ENCODE assay signal across 8 mouse cellular contexts in genomic region chr1:153129992-153130713, GRCm38 (mm10). TPM values are rescaled to one million over a fixed set of nuclear protein-coding genes. Genes with fewer than 3 reads are reported as not detected.
DNase-seq lines count a peak whose midpoint lies in the region; TF ChIP-seq lines count a peak whose summit lies in the region.
"Had no signal": no experiment of that assay in that cellular context is flagged by ENCODE, and none has a peak within 500 bp of the region (broad histone marks: within the 10 kb centered on the region; RNA-seq: fewer than 3 reads in every experiment).

No protein-coding gene starts in this region.

- DNase-seq in CH12.LX (ENCODE audit: extremely low read depth) (peak; percentile 72), adipocyte (ENCODE audit: low spot score) (peak; percentile 63)
- peak; percentile 68 to 77 for DNase-seq in heart, adult 9 months (ENCODE audit: low spot score in 2 of 2)
- peak; percentile 79 for DNase-seq in lung, postnatal 25 days (ENCODE audit: low spot score)
- DNase-seq in thymus, postnatal 0 days (ENCODE audit: low spot score): no peak
- DNase-seq in kidney, postnatal 36 days: no peak
- DNase-seq in kidney, postnatal 14 days: no peak

- no peak overlapping the region for H3K9ac ChIP-seq in CH12.LX (ENCODE audit: insufficient read depth, low read depth)

- no peaks in the 10 kb centered on the region for H3K9me3 ChIP-seq in CH12.LX (replicated peaks; ENCODE audit: low read length)

- dilution Hi-C loops in CH12.LX (cut with MboI; ENCODE audit: extremely low pct_ligation_motif_present, extremely low pct_unique_long_range_greater_than_20kb, low sequenced_read_pairs): no loop called here

- peaks cover 7 to 22% of the 10 kb centered on the region in 2 experiments for H3K4me1 ChIP-seq in CH12.LX (ENCODE audit: control insufficient read depth in 1 of 2, insufficient read depth in 2 of 2)

- no peak overlapping the region for H3K4me3 ChIP-seq in CH12.LX (replicated peaks in 1 of 3; ENCODE audit: low read depth in 2 of 3, low read length in 2 of 3, poor library complexity in 1 of 3)
- H3K4me3 ChIP-seq: erythroblast, embryonic 14.5 days had no signal

- TF ChIP-seq RAD21 in CH12.LX (IDR thresholded peaks at IDR 0.05; ENCODE audit: low read depth, low read length): no peak

- no peak for TF ChIP-seq CTCF in CH12.LX (conservative IDR thresholded peaks at IDR 0.05 in 1 of 2, IDR thresholded peaks at IDR 0.05 in 1 of 2; ENCODE audit: low read depth in 2 of 2, low read length in 2 of 2)

- H3K27ac ChIP-seq in CH12.LX (ENCODE audit: insufficient read depth, low read depth): no peak overlapping the region

- no peaks in the 10 kb centered on the region for H3K27me3 ChIP-seq in CH12.LX (replicated peaks)

- TF ChIP-seq POLR2A in CH12.LX (IDR thresholded peaks at IDR 0.05; ENCODE audit: low read depth, low read length): no peak

- no peaks in the 10 kb centered on the region for H3K79me2 ChIP-seq in CH12.LX (replicated peaks; ENCODE audit: control insufficient read depth, extremely low read depth, insufficient read depth, poor library complexity, severe bottlenecking)

- in situ Hi-C loops in CH12.LX (cut with MboI; ENCODE audit: low pct_ligation_motif_present, low pct_unique_long_range_greater_than_20kb, low sequenced_read_pairs): no loop called here

- H3K4me2 ChIP-seq in CH12.LX (ENCODE audit: insufficient read depth, low read depth, poor library complexity, severe bottlenecking): no peak overlapping the region

- peak; percentile 82 for TF ChIP-seq EP300 in CH12.LX (IDR thresholded peaks at IDR 0.05; ENCODE audit: low read length)

- H3K36me3 ChIP-seq in CH12.LX (replicated peaks in 1 of 2; ENCODE audit: control insufficient read depth in 1 of 2, insufficient read depth in 1 of 2, low read length in 1 of 2): no peaks in the 10 kb centered on the region

TF ChIP-seq in CH12.LX, 34 proteins besides CTCF, POLR2A, EP300 and RAD21:
- TF ChIP-seq GABPA (IDR thresholded peaks at IDR 0.05; ENCODE audit: insufficient replicate concordance, low read depth, low read length) (no peak), IRF4 (IDR thresholded peaks at IDR 0.05; ENCODE audit: low read depth, low read length) (peak; percentile 56; the same call in 1 of the 2 replicates), MAX (IDR thresholded peaks at IDR 0.05; ENCODE audit: low read length) (no peak), ZNF384 (IDR thresholded peaks at IDR 0.05; ENCODE audit: low read depth, low read length) (no peak), CHD1 (IDR thresholded peaks at IDR 0.05; ENCODE audit: low read depth, low read length) (no peak), ZMIZ1 (IDR thresholded peaks at IDR 0.05; ENCODE audit: low read depth, low read length) (no peak), JUN (IDR thresholded peaks at IDR 0.05; ENCODE audit: insufficient read depth, low read depth, low read length) (peak; percentile 76), JUND (conservative IDR thresholded peaks at IDR 0.05; ENCODE audit: low read depth, low read length) (peak; percentile 76), CHD2 (IDR thresholded peaks at IDR 0.05; ENCODE audit: low read length) (no peak), USF2 (conservative IDR thresholded peaks at IDR 0.05; ENCODE audit: low read depth, low read length) (no peak), ETS1 (conservative IDR thresholded peaks at IDR 0.05; ENCODE audit: low read depth, low read length) (peak; percentile 95), BHLHE40 (IDR thresholded peaks at IDR 0.05; ENCODE audit: low read depth, low read length) (peak; percentile 69), TBP (conservative IDR thresholded peaks at IDR 0.05; ENCODE audit: low read depth, low read length) (no peak), ZC3H11A (IDR thresholded peaks at IDR 0.05; ENCODE audit: low read depth, low read length) (no peak), ZKSCAN1 (IDR thresholded peaks at IDR 0.05; ENCODE audit: borderline replicate concordance, low read depth, low read length) (no peak), MXI1 (IDR thresholded peaks at IDR 0.05; ENCODE audit: low read depth, low read length) (no peak), MEF2A (IDR thresholded peaks at IDR 0.05; ENCODE audit: borderline replicate concordance, low read depth, low read length) (peak; percentile 96), SMC3 (IDR thresholded peaks at IDR 0.05; ENCODE audit: low read depth, low read length) (no peak), MAFK (IDR thresholded peaks at IDR 0.05; ENCODE audit: insufficient replicate concordance, low read length) (no peak), E2F4 (IDR thresholded peaks at IDR 0.05; ENCODE audit: insufficient replicate concordance, low read depth, low read length) (no peak), PAX5 (IDR thresholded peaks at IDR 0.05; ENCODE audit: low read length) (no peak), UBTF (IDR thresholded peaks at IDR 0.05; ENCODE audit: low read depth, low read length) (no peak), USF1 (IDR thresholded peaks at IDR 0.05; ENCODE audit: low read depth, low read length) (no peak), RCOR1 (conservative IDR thresholded peaks at IDR 0.05; ENCODE audit: low read depth, low read length) (no peak), MAZ (IDR thresholded peaks at IDR 0.05; ENCODE audit: low read depth, low read length) (no peak), NRF1 (IDR thresholded peaks at IDR 0.05; ENCODE audit: low read depth, low read length) (no peak), KAT2A (IDR thresholded peaks at IDR 0.05; ENCODE audit: insufficient replicate concordance, low read length) (no peak), MYC (IDR thresholded peaks at IDR 0.05; ENCODE audit: low read depth, low read length) (no peak), NELFE (IDR thresholded peaks at IDR 0.05; ENCODE audit: low read depth, low read length) (no peak), POLR2AphosphoS2 (IDR thresholded peaks at IDR 0.05; ENCODE audit: low read depth, low read length) (no peak), TCF12 (IDR thresholded peaks at IDR 0.05; ENCODE audit: low read depth, low read length) (no peak), HCFC1 (IDR thresholded peaks at IDR 0.05; ENCODE audit: low read depth, low read length) (no peak), SIN3A (IDR thresholded peaks at IDR 0.05; ENCODE audit: low read length) (no peak), ELF1 (IDR thresholded peaks at IDR 0.05; ENCODE audit: low read depth, low read length) (no peak)

RNA-seq across cellular contexts. Expression of gene Lamc2, which starts 56.1 kb away (rescaled TPM):
- total RNA-seq in CH12.LX (2012; rRNA removed): 0.08 and 0.25 TPM in 2 replicates
- 0.09 and 0.61 TPM in 2 replicates for total RNA-seq in CH12.LX (2014; rRNA removed)
- 1.0 and 2.0 TPM in 2 replicates for polyA plus RNA-seq in CH12.LX (2012; ENCODE audit: insufficient read length, low read depth)
- polyA plus RNA-seq in thymus, postnatal 0 days (2015; fragmentation: Nextera tagmentation; extraction: Ambion mirVana): 12.2 and 14.7 TPM in 2 replicates

Comparison
In these comparisons a context has a peak if more than half of its experiments do, and no peak if none do; other contexts are left out.
1. DNase-seq: peak in CH12.LX (single experiment), adipocyte (single experiment), heart, adult 9 months (2 of 2) and lung, postnatal 25 days (single experiment); none in thymus, postnatal 0 days (single experiment), kidney, postnatal 36 days (0 of 2) and kidney, postnatal 14 days (single experiment).